Mouse (Mus musculus) liver, embryonic 18 days (tissue): ENCODE measurements around the gene Lrrc4c. TPM values are rescaled to one million over a fixed set of nuclear protein-coding genes. Genes with fewer than 3 reads are reported as not detected.

Source experiments
- polyA plus RNA-seq: library from polyadenylated mRNA; depleted of rRNA; stranded (reverse); fragments of >200 nt; gene quantifications from 2 replicates; pipeline ENCODE4 v1.2.3, GENCODE M21; 2012; rRNA removed

Lrrc4c gene
- polyA plus RNA-seq, result 0.05 and 0.08 TPM in 2 replicates

DNA sequence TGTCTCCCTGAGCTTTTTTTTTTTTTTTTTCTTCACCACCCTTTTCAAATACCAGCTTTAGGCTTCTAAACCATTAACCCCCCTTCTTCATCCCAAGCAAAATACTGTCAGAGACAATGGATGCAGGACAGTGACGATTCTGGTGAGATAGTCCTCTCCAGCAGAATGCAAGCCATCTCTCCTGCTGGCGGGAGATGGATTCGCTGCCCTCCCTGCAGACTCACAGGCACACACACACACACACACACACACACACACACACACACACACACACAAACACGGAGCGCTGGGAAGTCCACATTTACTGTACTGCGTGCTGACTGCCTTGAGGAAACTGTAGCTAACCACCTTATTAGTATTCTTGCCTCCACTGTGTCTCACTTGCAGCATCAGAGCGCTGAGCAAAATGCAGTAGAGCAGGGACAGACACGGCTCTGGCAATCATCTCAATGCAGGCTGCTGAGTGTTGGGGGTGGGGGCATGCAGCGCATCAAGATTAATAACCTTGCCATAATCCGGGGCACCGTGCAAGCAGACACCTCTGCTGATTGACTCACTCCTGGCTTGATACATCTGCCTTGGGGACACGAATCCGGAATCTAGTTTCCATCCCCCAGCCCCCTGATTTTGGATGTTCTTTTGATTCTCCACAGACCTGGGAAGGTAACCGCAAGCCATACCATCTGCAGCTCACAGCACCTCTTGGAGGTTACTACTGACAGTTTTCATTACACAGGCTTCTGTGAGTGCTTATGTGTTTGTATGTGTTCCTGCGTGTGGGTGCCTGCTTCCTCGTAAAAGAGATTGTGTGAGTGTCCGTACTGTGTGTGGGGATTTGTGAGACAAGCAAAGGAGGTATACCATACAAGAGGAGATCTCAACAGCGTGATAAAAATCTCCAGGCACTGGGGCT, at the start of gene Lrrc4c:
Gene Lrrc4c, plus strand, starts transcription at position 783 of the 913 bp plus-strand sequence.

